Mouse (Mus musculus): Measurements from ENCODE around the gene Edem1. TPM values are rescaled to one million over a fixed set of nuclear protein-coding genes. Genes with fewer than 3 reads are reported as not detected.
"Not testable (repeated sequence)": the region's sequence is repeated elsewhere in the genome, so short reads cannot be mapped to it uniquely, and the experiment has no call there.

Gene Edem1
- polyA plus RNA-seq, 3 experiments from 2014 or later, result 41.7 to 94.3 (median 61.0) TPM

DNA sequence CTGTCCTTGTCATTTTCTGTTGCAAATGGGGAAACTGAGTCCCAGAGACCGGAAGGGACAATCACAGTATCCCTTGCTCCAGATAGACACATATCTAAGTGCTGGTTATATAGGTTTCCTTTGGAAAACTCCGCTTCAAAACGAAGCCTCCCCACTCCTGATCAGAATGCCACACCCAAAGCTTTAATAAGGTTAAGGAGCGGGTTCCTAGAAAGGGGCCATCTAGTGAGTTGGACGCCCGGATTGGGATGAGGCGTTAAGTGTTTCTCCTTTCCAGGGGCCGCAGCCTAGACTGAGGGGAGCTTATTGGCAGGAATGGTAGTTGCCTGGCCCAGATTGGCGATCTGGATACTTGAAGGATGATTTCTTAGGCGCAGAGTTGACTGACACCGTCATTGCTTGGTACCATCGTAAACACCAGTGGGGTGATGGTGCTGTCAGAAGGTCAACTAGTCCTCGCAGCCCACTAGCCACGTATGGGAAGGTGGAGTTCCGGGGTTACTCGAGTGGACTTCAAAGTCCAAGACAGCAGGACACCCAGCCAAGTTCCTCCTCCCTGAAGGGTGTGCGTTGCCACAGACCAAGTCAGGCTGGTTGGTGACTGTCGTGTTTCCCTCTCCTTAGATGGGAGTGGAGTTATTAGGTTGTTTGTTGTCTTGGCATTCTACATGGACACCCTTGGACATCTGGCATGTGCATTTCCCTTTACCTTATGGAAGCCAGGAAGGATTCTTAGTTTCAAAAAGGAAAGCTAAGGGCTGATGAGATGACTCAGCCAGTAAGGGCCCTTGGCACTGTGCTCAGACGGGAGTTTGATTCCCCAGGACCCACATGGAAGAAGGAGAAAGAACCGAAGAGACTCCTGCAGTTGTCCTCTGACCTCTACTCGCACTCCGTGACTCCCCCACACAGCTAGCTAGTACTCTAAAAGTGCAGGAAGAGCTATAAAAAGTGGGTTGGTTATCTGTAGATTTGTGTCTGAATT lies 1.2 kb downstream of the Edem1 start:
- no peak for ATAC-seq

- ATAC-seq, result no peak
These were observed 3.7 kb downstream of the Edem1 start for GRCm38 (mm10) chr6:108832170-108832569.

DNA sequence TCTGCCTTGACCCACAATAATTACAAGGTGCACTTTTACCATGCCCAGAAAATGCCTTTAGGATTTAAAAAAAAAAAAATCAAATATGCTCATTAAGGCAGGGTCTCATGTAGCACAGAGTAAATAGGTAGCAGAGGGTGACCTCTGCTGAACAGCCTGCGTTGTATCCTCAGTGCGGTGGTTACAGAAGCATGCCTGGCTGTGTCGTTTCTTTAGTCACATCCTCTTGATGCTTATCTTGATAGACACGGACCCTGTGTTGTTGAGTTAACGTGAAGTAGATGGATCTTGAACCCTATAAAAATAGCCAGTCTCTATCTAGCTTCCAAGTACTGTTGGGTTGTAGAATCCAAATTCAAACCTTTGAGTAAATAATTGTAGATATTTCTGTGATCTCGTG lies 4.5 kb downstream of the Edem1 start:
- no peak for ATAC-seq

DNA sequence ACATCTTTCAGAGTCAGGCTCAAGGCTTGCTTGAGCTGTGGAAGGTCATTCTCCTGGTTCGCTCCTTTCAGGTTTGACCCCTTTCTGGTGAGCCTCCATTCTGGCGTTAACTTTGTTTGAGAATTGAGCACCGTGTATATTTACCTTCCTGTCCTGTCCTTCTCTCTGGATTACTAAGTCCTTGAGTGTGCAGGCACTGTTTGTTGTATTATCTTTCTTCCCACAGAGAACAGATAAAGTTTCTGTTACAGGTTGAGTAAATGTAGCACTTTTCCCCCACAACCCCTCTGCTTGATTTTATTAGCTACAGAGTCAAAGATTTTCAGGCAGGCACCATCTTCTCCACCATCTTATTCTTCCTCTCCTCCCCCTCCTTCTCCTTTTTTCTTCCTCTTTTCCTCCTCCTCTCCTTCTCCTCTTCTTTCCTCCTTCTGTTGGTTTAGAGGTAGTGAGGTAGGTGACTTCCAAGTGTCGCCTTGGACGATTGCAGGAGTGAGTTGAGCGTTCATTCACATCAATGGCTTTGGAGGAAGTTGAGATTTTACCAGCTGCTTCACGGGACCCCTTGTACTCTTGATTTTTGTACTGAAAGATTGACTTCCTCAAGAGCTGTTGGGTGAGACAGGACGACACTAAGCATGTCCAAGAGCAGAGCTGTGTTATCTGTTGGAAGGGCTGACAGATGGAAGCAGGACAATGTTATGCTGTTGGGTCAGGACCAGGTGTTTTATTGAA lies 5.7 kb downstream of the Edem1 start:
- no peak for ATAC-seq

GRCm38 (mm10) chr6:108835765-108836691 lies 7.6 kb downstream of the Edem1 start:
- ATAC-seq, result peak; percentile 55

DNA sequence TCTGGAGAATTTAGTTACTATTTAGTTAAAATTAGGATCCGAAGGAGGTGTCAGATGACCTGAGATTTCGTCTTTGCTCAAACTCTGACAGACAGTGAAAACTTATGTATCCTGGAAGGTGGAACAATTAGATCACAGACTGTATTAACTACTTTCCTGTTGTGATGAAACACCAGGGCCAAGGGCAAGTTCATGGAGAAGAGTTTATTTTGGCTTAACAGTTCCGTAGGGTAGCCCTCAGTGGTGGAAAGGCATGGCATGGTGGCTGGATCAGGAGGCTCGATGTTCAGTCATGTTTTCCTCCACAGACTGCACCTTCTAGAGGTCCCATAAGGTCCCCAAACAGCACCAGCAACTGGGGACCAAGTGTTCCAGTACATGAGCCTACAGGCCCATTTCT lies 8.6 kb downstream of the Edem1 start:
- ATAC-seq, result no peak

DNA sequence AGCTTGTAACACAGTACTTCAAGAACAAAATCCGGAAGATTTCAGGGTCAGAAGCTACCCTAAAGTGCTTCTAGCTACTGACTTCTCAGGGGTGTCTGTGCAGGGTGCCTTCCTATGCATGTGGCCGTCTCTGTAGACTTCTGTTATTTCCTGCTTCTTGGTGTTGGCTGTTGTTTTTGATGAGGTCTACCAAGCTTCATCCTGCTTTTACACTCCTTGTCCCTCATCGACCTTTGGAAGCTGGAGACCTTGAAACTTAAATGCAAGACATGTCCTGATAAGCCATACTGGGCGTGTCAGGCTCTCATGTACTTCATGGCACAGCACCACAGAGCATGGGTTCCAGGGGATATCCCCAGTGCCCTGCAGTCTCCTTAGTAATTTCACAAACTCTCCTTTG lies 9.5 kb downstream of the Edem1 start:
- no peak for ATAC-seq

DNA sequence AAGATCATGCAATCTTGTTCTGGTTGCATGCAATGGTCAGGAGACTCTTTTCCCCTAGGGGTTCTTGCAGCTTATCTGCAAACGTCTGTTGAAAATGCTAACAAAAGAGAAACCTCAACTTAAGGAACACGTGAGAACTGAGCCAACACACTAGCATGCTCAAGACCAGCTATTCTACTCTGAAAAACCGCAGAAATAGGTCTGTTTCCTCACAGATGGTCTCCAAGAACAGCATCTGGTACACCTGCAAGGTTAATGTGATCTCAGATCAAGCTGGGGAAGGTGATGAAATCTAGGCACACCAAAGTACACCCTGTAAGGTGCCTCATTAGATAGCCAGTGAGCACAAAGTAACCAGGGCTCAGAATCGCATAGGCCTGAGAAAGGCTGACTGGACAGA lies 11.0 kb downstream of the Edem1 start:
- peak; percentile 4 for ATAC-seq

- ATAC-seq, result no peak
These were observed 12.6 kb downstream of the Edem1 start for GRCm38 (mm10) chr6:108840861-108841640.

GRCm38 (mm10) chr6:108843664-108844063 lies 15.2 kb downstream of the Edem1 start:
- ATAC-seq, result no peak

- ATAC-seq, result peak; percentile 84
These were observed 15.7 kb downstream of the Edem1 start for GRCm38 (mm10) chr6:108844093-108844492.

GRCm38 (mm10) chr6:108844771-108845170 lies 16.3 kb downstream of the Edem1 start:
- no peak for ATAC-seq

DNA sequence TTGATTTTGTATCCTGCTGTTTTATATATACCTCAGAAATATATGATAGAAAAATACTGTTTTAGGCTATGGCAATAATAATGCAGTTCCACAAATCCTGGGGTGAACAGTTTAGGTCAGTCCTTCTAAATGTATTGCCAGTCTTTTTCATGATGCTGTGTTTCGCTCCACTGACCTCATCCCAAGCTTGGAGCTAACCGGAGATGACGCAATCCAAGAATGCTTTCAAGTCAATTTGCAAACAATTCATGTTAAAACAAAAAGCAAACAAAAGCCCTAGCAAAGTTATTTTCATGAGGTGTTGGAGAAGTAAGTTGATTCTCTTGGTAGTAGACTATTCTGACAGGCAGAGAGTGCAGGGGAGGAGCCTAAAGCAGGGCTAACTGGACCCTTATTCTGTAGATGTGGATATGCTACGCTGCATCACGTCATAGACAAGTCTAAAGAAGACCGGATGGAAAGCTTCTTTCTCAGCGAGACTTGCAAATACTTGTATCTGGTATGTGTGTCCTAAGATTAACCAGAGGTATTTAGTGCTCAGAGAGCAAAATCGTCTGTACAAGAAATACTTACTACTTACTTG lies 23.7 kb downstream of the Edem1 start:
- no peak for ATAC-seq

GRCm38 (mm10) chr6:108852986-108853385 lies 24.5 kb downstream of the Edem1 start:
- no peak for ATAC-seq

GRCm38 (mm10) chr6:108858583-108858982 lies 30.1 kb downstream of the Edem1 start:
- ATAC-seq, result no peak

DNA sequence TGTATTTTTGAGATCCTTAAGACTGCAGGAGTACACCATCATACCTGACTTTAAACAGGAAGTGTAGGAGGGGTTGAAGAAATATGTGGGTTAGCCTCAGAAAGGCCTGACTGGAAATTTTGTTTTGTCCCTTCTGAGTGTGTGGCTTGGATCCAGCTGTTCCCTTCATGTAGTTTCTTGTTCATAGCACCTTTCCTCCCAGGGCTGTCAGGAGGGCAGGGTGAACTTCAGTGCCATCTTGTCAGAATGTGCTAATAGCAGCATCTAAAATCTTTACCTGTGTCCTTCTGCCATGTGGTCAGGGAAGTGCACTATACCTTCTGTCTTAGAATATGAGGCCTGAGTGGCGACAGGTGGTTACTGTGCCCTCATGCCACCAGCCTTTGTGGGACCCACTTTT lies 32.8 kb downstream of the Edem1 start:
- peak; percentile 51 for ATAC-seq

DNA sequence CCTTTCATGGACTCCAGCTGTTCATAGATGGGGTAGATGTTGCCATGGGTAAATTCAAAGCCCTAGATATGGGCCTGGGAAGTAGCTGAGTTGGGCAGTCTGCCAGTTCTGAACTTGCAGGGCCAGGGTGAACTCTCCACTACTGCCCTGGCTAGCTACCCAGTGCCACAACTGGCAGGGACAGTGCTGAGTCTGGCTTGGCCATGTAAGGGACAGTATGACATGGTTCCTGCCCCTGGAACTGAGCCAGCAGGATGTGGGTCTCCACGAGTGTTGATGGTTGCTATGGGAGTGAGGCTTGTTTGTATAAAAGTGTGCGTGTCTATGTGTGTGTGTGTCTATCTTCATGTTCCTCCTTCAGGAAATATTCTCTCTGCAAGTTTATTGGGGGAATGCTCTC lies 34.1 kb downstream of the Edem1 start:
- peak; percentile 44 for ATAC-seq

GRCm38 (mm10) chr6:108866317-108866716 lies 37.9 kb downstream of the Edem1 start:
- ATAC-seq, result no peak

GRCm38 (mm10) chr6:108869031-108869430 lies 40.6 kb downstream of the Edem1 start:
- not testable (repeated sequence) for ATAC-seq

DNA sequence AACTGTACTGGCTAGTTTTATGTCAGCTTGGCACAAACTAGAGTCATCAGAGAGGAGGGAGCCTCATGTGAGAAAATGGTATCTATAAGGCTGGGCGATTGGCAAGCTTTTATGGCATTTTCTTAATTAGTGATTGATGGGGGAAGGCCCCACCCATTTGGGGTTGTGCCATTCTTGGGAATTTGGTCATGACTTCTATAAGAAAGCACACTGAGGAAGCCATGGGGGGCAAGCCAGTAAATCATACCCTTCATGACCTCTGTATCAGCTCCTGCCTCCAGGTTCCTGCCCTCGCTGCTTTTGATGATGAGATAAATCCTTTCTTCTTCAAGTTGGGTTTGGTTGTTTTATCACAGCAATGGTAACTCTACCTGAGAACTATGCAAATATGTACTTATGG lies 42.0 kb downstream of the Edem1 start:
- no peak for ATAC-seq

GRCm38 (mm10) chr6:108871251-108871650 lies 42.8 kb downstream of the Edem1 start:
- no peak for ATAC-seq

Measured in inflammation-experienced regulatory T-cells, adult 6 months (primary cell).